Mouse (Mus musculus) layer of hippocampus, postnatal 36 days (tissue): Measurements from ENCODE around the gene Entpd1. TPM values are rescaled to one million over a fixed set of nuclear protein-coding genes. Genes with fewer than 3 reads are reported as not detected.
"Not testable (repeated sequence)": the region's sequence is repeated elsewhere in the genome, so short reads cannot be mapped to it uniquely, and the experiment has no call there.

ENCODE experiments used
- DNase-seq, 2 experiments: peaks; one replicate each; pipeline ENCODE4 v3.0.0; 2022
- total RNA-seq, 2 experiments: library from RNA; stranded (reverse); gene quantifications; 2 replicates each; pipeline ENCODE4 v1.2.3; 2021

Gene Entpd1
- 10 to 100 TPM; 17.6 to 20.4 TPM for total RNA-seq

- DNase-seq = peak; percentile 93 to 96
Observed at GRCm38 (mm10) chr19:40611830-40612506, at the start of gene Entpd1, which contains the start of gene Tctn3. Gene Entpd1 (plus strand): TSS chr19:40612366. Gene Tctn3 (minus strand): TSS chr19:40612233.

- no peak for DNase-seq
Observed at GRCm38 (mm10) chr19:40563880-40564645, 48.1 kb upstream of the Entpd1 start.

DNA sequence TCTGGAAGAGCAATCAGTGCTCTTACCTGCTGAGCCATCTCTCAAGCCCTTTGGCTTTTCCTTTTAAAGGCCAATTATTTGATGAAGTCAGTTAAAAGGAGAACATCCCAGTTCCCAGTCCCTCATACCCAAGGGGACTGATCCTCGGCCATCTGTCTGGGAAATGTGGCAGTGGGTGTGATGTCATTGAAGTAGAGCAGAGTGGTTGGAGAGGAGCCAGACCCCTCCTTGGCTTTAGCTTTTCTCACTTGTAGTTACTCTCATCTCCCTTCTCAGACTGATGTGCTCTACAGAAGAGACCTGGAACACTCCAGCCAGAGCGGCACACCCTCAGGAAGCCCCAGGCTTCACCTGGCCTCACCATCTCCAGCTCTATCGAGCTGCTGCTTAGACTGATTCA is 44.5 kb upstream of the Entpd1 start:
- no peak for DNase-seq

DNA sequence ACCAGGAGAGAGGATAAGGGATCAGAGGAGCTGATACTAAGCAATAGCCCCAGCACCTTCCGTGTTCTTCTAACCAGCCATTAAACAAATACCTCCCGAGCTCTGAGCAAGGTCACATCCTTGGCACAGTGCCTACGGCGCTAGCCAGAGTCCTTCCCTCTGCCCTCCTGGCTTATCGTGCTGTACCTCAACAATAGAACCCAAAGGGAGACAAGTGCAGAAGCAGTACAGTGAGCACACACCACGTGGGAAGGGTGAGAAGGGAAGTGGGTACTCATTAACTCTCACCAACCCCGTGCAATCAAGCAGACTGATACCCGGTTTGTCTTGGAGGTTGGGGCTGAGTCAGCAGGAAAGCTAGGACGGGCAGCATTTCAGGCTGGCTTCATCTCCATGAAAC is 41.4 kb upstream of the Entpd1 start:
- DNase-seq = no peak

DNA sequence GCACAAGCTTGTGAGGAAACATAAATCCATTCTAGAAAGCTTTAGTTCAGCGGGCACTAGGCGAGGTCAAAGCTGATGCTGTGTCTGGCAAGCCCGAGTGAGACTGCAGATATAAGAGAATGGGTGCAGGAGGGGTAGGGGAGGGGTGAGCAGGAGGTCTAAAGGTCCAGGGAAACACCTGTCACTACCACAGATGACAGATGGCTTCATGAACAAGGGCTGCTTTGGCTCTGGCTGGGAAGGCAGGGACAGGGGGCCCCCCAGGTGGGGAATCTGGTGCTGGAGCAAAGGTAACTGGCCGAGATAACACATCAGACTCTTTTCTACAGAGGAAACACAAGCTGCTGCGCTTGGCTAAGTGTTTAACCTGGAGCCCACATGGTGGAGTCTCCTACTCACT is 36.7 kb upstream of the Entpd1 start:
- no peak for DNase-seq

- DNase-seq = no peak
Observed at GRCm38 (mm10) chr19:40580902-40581301, 31.3 kb upstream of the Entpd1 start.

DNA sequence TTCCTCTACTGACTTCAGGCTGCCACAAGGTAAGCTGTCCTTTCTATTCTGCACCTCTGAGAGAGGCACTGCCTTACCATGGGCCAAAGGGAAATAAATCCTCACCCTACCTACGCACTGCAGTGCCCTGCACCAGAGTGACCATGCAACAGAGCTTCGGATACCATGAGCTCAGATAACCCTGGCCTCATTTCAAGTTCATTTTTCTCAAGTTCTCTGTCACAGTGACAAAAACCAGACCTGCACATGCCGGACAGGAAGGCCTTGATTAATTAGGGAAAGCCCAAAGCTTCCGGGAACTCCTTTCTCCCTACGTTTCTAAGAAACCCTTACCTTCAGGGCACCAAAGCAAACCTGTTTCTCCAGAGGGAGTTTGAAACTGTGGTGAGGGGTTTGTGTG is 30.5 kb upstream of the Entpd1 start:
- no peak for DNase-seq

DNA sequence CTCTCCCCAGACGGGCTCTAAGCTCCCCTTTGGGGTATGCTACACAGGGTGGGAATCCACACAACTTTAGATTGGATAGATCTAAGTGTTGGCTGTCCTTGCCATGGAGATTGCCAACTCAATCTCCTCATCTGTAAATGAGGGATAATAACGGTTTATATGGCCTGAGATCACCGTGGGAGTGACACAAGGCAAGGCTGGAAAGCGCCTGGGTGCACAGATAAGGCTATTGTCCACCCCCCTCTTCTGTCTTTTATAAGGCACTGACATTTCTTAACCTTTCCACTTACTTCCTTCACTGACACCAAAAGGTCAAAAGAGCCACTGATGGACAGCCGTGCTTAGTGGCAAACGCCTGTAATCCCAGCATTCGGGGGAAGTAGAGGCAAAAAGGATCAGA is 25.3 kb upstream of the Entpd1 start:
- no peak for DNase-seq

DNA sequence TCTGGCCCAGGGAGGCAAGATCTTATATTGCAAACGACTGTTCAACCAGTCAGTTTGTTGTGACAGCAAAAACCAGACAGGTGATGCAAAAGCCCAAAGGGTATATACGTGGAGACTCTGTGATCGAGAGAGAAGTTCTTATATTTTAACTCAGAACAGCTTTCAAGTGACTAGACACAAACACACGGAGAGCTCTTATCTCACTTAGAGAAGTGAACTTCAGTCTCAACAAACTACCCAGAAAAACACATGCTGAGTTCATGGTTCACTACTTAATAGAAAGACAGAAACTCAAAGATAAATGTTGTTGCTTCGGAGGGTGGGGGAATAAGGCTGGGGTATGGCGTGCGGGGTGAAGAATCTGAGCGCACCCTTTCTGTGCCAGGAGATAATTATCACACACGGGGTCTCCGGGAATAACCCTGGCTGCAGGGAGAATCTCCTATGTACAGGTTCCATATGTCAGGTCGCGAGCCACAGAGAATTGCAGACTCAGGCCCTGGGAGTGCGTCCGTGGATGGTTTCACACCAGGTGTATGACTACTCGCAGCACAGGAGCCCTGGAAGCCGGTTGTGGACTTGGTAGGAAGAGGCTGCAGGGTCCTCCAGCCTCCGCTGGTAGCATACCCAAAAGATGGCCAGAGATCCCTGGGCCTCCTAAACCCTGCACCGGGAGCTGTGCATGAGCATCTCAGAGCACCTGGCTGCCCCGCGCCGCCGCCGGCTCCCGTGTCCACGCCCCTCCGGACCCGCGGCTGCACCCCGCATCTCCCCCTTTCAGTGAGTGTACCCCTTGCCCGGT is 24.5 kb upstream of the Entpd1 start:
- no peak for DNase-seq

- DNase-seq = peak; percentile 92 to 93
Observed at GRCm38 (mm10) chr19:40588293-40588654, 23.9 kb upstream of the Entpd1 start, which contains the start of gene Aldh18a1. Gene Aldh18a1 (minus strand): TSS chr19:40588463.

GRCm38 (mm10) chr19:40588847-40589529 is 23.2 kb upstream of the Entpd1 start:
- peak; percentile 73 to 75 for DNase-seq

GRCm38 (mm10) chr19:40589530-40589880 is 22.7 kb upstream of the Entpd1 start:
- DNase-seq = no peak

DNA sequence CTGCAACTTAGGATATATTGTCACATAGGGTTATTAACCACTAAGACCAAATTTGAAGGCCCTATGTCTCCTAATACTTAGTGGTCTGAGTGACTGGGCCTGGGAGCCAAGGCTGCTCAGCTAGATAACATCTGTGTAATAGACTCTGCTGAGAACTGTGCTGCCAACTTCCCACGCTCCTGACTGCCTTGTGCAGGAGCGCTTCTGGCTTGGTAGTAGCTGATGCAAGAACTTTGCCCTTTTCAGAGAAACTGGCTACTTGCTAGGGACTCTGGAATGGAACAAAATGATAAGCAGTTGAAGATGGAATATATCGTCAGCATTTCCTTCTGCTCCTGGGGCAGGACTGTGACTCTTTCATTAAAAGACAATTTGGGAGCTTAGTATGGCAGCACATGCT is 16.9 kb upstream of the Entpd1 start:
- no peak for DNase-seq

- DNase-seq = no peak
Observed at GRCm38 (mm10) chr19:40595831-40596230, 16.3 kb upstream of the Entpd1 start.

DNA sequence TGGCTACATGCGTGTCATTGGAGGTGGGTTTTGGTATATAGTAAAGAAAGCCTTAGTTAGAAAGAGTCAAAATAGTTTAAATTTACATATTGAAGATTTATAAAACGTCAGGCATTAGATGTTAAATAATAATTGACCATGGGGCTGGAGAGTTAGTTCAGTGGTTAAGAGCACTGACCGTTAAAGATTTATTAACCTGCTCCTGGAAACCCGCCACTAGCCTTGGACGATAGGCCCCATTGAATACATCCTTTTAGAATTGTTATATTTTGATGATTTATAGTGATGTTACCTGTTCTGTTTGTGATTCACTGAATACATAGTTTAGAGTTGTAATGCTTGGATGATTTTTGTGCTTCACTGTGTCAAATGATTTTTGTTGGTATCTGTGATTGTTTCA is 11.3 kb upstream of the Entpd1 start:
- DNase-seq = not testable (repeated sequence)

- no peak for DNase-seq
Observed at GRCm38 (mm10) chr19:40601870-40602269, 10.3 kb upstream of the Entpd1 start.

GRCm38 (mm10) chr19:40605189-40605588 is 7.0 kb upstream of the Entpd1 start:
- DNase-seq = no peak

GRCm38 (mm10) chr19:40607676-40608075 is 4.5 kb upstream of the Entpd1 start:
- DNase-seq = no peak

GRCm38 (mm10) chr19:40614811-40615210 is 2.6 kb downstream of the Entpd1 start:
- no peak for DNase-seq

GRCm38 (mm10) chr19:40616021-40616420 is 3.9 kb downstream of the Entpd1 start:
- no peak for DNase-seq

- not testable (repeated sequence) for DNase-seq
Observed at GRCm38 (mm10) chr19:40621616-40622015, 9.4 kb downstream of the Entpd1 start.

GRCm38 (mm10) chr19:40625935-40626334 is 13.8 kb downstream of the Entpd1 start:
- DNase-seq = no peak

DNA sequence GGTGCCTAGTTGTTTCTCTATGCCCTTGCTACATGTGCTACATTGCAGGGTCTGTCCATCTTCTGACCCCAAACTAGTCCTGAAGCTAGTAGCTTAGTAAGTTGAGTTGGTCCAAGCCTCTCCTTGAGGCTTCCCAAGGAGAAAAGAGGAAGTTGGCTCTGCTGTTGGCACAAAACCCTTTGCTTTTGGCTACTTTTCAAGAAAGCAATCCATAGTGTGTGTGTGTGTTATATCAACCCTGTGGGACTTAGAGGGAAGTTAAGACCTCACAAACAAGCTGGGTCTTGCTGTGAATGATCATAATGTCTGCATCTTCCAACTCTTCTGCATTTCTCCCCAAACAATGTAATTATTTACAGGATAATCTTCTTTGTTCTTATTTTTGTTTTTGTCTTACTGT is 16.8 kb downstream of the Entpd1 start:
- no peak for DNase-seq
